Mouse (Mus musculus) MEL (cell line): ENCODE measurements around the gene Ubr7.

Experiments
- CTCF ChIP-seq, 3 experiments: IDR thresholded peaks in 2 of 3; conservative IDR thresholded peaks in 1 of 3; 2 replicates each; pipeline ENCODE4 v1.5.1; 2011 to 2012; ENCODE audit warnings: low read length in 3 of 3, low read depth in 2 of 3, mild to moderate bottlenecking in 2 of 3, improper control_type of control experiment in 1 of 3, inconsistent platforms in 1 of 3, mixed read lengths in 1 of 3, moderate library complexity in 1 of 3; ENCODE audit not compliant: control insufficient read depth in 1 of 3, insufficient read depth in 1 of 3, poor library complexity in 1 of 3, severe bottlenecking in 1 of 3
- EP300 ChIP-seq, 2 experiments: IDR thresholded peaks; 2 replicates each; pipeline ENCODE4 v1.6.1; 2011; ENCODE audit warnings: improper control_type of control experiment in 2 of 2, low read length in 2 of 2, low read depth in 1 of 2, mild to moderate bottlenecking in 1 of 2
- GATA1 ChIP-seq: IDR thresholded peaks from 2 replicates; pipeline ENCODE4 v1.6.1; 2011; ENCODE audit warnings: low read depth, low read length, improper control_type of control experiment
- MXI1 ChIP-seq: IDR thresholded peaks from 2 replicates; pipeline ENCODE4 v1.6.1; 2011; ENCODE audit warnings: mild to moderate bottlenecking, low read depth, low read length, improper control_type of control experiment
- NRF1 ChIP-seq: IDR thresholded peaks from 2 replicates; pipeline ENCODE4 v1.6.1; 2014; ENCODE audit warnings: low read depth, mild to moderate bottlenecking, inconsistent platforms, low read length, improper control_type of control experiment, moderate library complexity; ENCODE audit not compliant: poor library complexity, insufficient read depth, severe bottlenecking
- POLR2A ChIP-seq, 2 experiments: IDR thresholded peaks; 2 replicates each; pipeline ENCODE4 v1.6.1; 2011 to 2012; ENCODE audit warnings: low read length in 2 of 2, mild to moderate bottlenecking in 2 of 2, control low read depth in 1 of 2, improper control_type of control experiment in 1 of 2, low read depth in 1 of 2, moderate library complexity in 1 of 2; ENCODE audit not compliant: control insufficient read depth in 1 of 2, insufficient read depth in 1 of 2, poor library complexity in 1 of 2
- POLR2AphosphoS2 ChIP-seq: IDR thresholded peaks from 2 replicates; pipeline ENCODE4 v1.6.1; 2011; ENCODE audit warnings: low read length, improper control_type of control experiment
- TCF12 ChIP-seq: IDR thresholded peaks from 2 replicates; pipeline ENCODE4 v1.6.1; 2014; ENCODE audit warnings: low read depth, mild to moderate bottlenecking, inconsistent platforms, low read length, improper control_type of control experiment, moderate library complexity
- ZKSCAN1 ChIP-seq: IDR thresholded peaks from 2 replicates; pipeline ENCODE4 v1.6.1; 2012; ENCODE audit warnings: low read depth, mild to moderate bottlenecking, inconsistent platforms, low read length, improper control_type of control experiment, moderate library complexity

DNA sequence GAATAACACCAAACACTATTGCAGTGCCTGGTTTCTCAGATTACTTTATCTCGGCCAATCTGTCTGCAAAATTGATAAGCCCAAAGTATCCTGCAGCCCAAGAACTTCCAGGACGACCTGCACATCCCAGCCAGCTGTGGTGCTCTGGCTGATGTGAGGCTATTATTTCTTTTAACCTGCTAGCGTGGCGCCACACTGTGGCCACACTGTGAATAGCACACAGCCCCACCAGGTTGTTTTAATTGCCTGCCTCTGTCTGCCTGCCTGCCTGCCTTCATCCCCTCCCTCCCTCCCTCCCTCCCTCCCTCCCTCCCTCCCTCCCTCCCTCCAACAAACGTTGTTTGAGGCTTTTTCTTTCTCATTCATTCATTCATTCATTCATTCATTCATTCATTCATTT, 24.4 kb upstream of the Ubr7 start:
- TF ChIP-seq POLR2A (IDR thresholded peaks at IDR 0.05; ENCODE audit: control insufficient read depth in 1 of 2, insufficient read depth in 1 of 2, low read depth in 1 of 2, low read length in 2 of 2, poor library complexity in 1 of 2): no peak
- TF ChIP-seq CTCF (IDR thresholded peaks at IDR 0.05 in 2 of 3, conservative IDR thresholded peaks at IDR 0.05 in 1 of 3; ENCODE audit: control insufficient read depth in 1 of 3, insufficient read depth in 1 of 3, low read depth in 2 of 3, low read length in 3 of 3, poor library complexity in 1 of 3, severe bottlenecking in 1 of 3): peak; percentile 79 to 90 (median 85)
- no peak for TF ChIP-seq EP300 (IDR thresholded peaks at IDR 0.05; ENCODE audit: low read depth in 1 of 2, low read length in 2 of 2)
- TF ChIP-seq TCF12: no peak
- no peak for TF ChIP-seq POLR2AphosphoS2
- TF ChIP-seq NRF1: no peak
- TF ChIP-seq ZKSCAN1: no peak
- no peak for TF ChIP-seq MXI1
- 0 out of 2 replicates have a peak, but pooled peaks have one; percentile 13 for TF ChIP-seq GATA1
